In genomic region chr4:129206792-129207191, GRCm38 (mm10) we compare ENCODE assay signal across 21 mouse cellular contexts.
"Had no signal": no experiment of that assay in that cellular context is flagged by ENCODE, and none has a peak within 500 bp of the region (broad histone marks: within the 10 kb centered on the region; RNA-seq: fewer than 3 reads in every experiment).

No protein-coding gene starts in this region.

- H3K27ac ChIP-seq: limb, embryonic 12.5 days; liver, embryonic 14.5 days; lung, embryonic 15.5 days; macrophage; midbrain, embryonic 13.5 days; midbrain, embryonic 15.5 days; neural tube, embryonic 13.5 days; neural tube, embryonic 15.5 days; stomach, embryonic 15.5 days; stomach, postnatal 0 days had no signal

- H3K9me3 ChIP-seq: limb, embryonic 12.5 days; lung, embryonic 15.5 days; megakaryocyte, embryonic 14.5 days; midbrain, embryonic 13.5 days; midbrain, embryonic 15.5 days; neural tube, embryonic 13.5 days; neural tube, embryonic 15.5 days; stomach, embryonic 15.5 days had no signal

- H3K4me1 ChIP-seq: limb, embryonic 12.5 days; lung, embryonic 15.5 days; megakaryocyte, embryonic 14.5 days; midbrain, embryonic 13.5 days; midbrain, embryonic 15.5 days; neural tube, embryonic 13.5 days; neural tube, embryonic 15.5 days; stomach, embryonic 15.5 days had no signal

- ATAC-seq: lung, postnatal 0 days; midbrain, embryonic 13.5 days; midbrain, embryonic 15.5 days had no signal

- H3K4me3 ChIP-seq: limb, embryonic 12.5 days; lung, embryonic 15.5 days; megakaryocyte, embryonic 14.5 days; midbrain, embryonic 13.5 days; midbrain, embryonic 15.5 days; myocyte; neural tube, embryonic 13.5 days; neural tube, embryonic 15.5 days; stomach, embryonic 15.5 days had no signal

- H3K27me3 ChIP-seq: limb, embryonic 12.5 days; lung, embryonic 15.5 days; megakaryocyte, embryonic 14.5 days; midbrain, embryonic 13.5 days; midbrain, embryonic 15.5 days; neural tube, embryonic 13.5 days; neural tube, embryonic 15.5 days; stomach, embryonic 15.5 days had no signal

- H3K9ac ChIP-seq: limb, embryonic 12.5 days; liver, embryonic 14.5 days; lung, embryonic 15.5 days; midbrain, embryonic 13.5 days; midbrain, embryonic 15.5 days; neural tube, embryonic 13.5 days; neural tube, embryonic 15.5 days; stomach, embryonic 15.5 days had no signal

- H3K4me2 ChIP-seq: limb, embryonic 12.5 days; lung, embryonic 15.5 days; midbrain, embryonic 11.5 days; midbrain, embryonic 13.5 days; midbrain, embryonic 15.5 days; neural tube, embryonic 13.5 days; neural tube, embryonic 15.5 days; stomach, embryonic 15.5 days had no signal

- DNase-seq: lung, adult 2 months; retina, postnatal 1 day; right cerebral cortex, adult 18-20 months; right cerebral cortex, postnatal 14 days; thymus, adult 2 months; thymus, postnatal 25 days; thymus, postnatal 4 days had no signal
